Mouse (Mus musculus) intestine, postnatal 0 days (tissue): Measurements from ENCODE around the gene D10Jhu81e. TPM values are rescaled to one million over a fixed set of nuclear protein-coding genes. Genes with fewer than 3 reads are reported as not detected.

Source experiments
- ATAC-seq: fragments of 200-750 bp; cut with Nextera tagmentation; 2 replicates; pipeline ENCODE4 v1.8.0; 2017; ENCODE audit warnings: mild to moderate bottlenecking, moderate TSS enrichment, moderate library complexity
- H3K27ac ChIP-seq: fragments of 300-500 bp; sonication (generic); 2 replicates; pipeline ENCODE4 v1.5.1; 2014; ENCODE audit warnings: mild to moderate bottlenecking, low read depth, low read length, moderate library complexity
- H3K27me3 ChIP-seq: fragments of 300-500 bp; sonication (generic); replicated peaks from 2 replicates; pipeline ENCODE4 v1.6.1; 2014; ENCODE audit warnings: low read length, mixed read lengths; ENCODE audit not compliant: control insufficient read depth, insufficient read depth
- H3K36me3 ChIP-seq: fragments of 300-500 bp; sonication (generic); 2 replicates; pipeline ENCODE4 v1.6.1; 2014; ENCODE audit warnings: mild to moderate bottlenecking, moderate library complexity; ENCODE audit not compliant: control insufficient read depth, insufficient read depth
- H3K4me1 ChIP-seq: fragments of 300-500 bp; sonication (generic); replicated peaks from 2 replicates; pipeline ENCODE4 v1.6.1; 2014; ENCODE audit warnings: antibody characterized with exemption, low read length, mixed read lengths; ENCODE audit not compliant: control insufficient read depth, insufficient read depth
- H3K4me2 ChIP-seq: fragments of 300-500 bp; sonication (generic); replicated peaks from 2 replicates; pipeline ENCODE4 v1.6.1; 2014; ENCODE audit warnings: low read depth, mild to moderate bottlenecking, moderate library complexity
- H3K4me3 ChIP-seq: fragments of 300-500 bp; sonication (generic); 2 replicates; pipeline ENCODE4 v1.5.1; 2014; ENCODE audit warnings: low read depth, low read length
- H3K9ac ChIP-seq: fragments of 300-500 bp; sonication (generic); 2 replicates; pipeline ENCODE4 v1.6.1; 2014; ENCODE audit warnings: mild to moderate bottlenecking, low read depth, low read length
- H3K9me3 ChIP-seq: fragments of 300-500 bp; sonication (generic); 2 replicates; pipeline ENCODE4 v1.6.1; 2016; ENCODE audit warnings: mixed run types; ENCODE audit not compliant: control insufficient read depth
- CTCF ChIP-seq: sonication (generic); IDR thresholded peaks from 2 replicates; pipeline ENCODE4 v1.5.1; 2016; ENCODE audit warnings: low read depth, mild to moderate bottlenecking, control low read depth, antibody characterized with exemption, moderate library complexity
- WGBS: fragments of 180-500 bp; shearing (Covaris S2); extraction: QIAGEN DNeasy Blood & Tissue Kit; methylation state at CpG from one replicate; pipeline ENCODE4 v1.1.7; 2014; 5-methylcytosine and 5-hydroxymethylcytosine counted together
- polyA plus RNA-seq: library from polyadenylated mRNA; unstranded; fragments of >200 nt; fragmentation: Nextera tagmentation; extraction: Ambion mirVana; gene quantifications from 2 replicates; pipeline ENCODE4 v1.2.1, GENCODE M21; 2015

D10Jhu81e gene
- polyA plus RNA-seq, 1 experiment from 2014 or later: 21.9 TPM

GRCm38 (mm10) chr10:78139572-78140250, 29.9 kb downstream of the D10Jhu81e start:
- 74% methylated on average over 11 of the region's 11 CpGs for WGBS
- ATAC-seq: no peak
- no peaks in the 10 kb centered on the region for H3K27me3 ChIP-seq
- no peak overlapping the region for H3K4me3 ChIP-seq
- no peak overlapping the region for H3K4me2 ChIP-seq
- TF ChIP-seq CTCF: no peak
- H3K36me3 ChIP-seq: no peaks in the 10 kb centered on the region
- H3K4me1 ChIP-seq: peaks cover 20% of the 10 kb centered on the region; the same call in 1 of the 2 replicates
- H3K27ac ChIP-seq: peak overlapping the region; percentile 35; the same call in 1 of the 2 replicates
- no peak overlapping the region for H3K9ac ChIP-seq
- no peaks in the 10 kb centered on the region for H3K9me3 ChIP-seq

DNA sequence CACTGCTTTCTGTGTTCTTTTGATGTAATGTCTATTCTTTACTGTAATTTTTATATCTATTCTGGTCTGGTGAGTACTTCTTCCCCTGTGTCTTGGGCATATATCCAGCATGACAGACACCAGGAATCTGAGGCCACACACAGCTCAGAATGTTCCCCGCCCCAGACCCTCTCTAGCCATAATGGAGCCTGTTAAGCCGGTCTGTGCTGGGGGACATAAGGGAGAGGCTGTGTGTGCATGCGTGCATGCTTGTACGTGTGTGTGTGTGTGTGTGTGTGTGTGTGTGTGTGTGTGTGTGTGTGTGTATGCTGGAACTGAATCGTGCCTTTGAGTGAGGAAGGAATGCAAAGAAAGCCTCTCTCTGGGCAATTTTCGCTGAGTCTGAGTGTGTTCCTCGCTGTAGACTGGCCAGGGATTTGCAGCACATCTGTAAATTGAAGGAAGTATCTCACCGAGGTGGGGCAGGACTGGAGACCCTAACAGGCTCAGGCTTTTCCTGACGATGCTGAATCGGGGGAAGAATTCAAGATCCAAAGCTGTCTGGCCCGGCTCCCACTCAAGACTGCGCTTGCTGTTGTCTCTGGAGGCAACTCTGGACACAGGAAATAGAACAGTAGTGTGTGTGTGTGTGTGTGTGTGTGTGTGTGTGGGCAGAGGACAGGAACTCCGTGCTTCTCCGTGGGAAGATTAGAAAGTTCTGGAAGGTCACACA, 30.6 kb downstream of the D10Jhu81e start:
- Histone ChIP-seq H3K4me3 (no peak overlapping the region), H3K4me1 (peaks cover 14% of the 10 kb centered on the region; the same call in 1 of the 2 replicates), H3K4me2 (peak overlapping the region; percentile 27), H3K27ac (peak overlapping the region; percentile 35), H3K27me3 (no peaks in the 10 kb centered on the region), H3K36me3 (no peaks in the 10 kb centered on the region), H3K9ac (no peak overlapping the region), H3K9me3 (no peaks in the 10 kb centered on the region)
- no peak for TF ChIP-seq CTCF
- ATAC-seq: no peak
- WGBS: 32% methylated on average over 14 of the region's 14 CpGs

- Histone ChIP-seq H3K27me3 (no peaks in the 10 kb centered on the region), H3K4me3 (no peak overlapping the region), H3K4me1 (0 out of 2 replicates have a peak, but pooled peaks cover 13% of the 10 kb centered on the region), H3K9me3 (no peaks in the 10 kb centered on the region), H3K9ac (no peak overlapping the region), H3K36me3 (no peaks in the 10 kb centered on the region), H3K4me2 (no peak overlapping the region), H3K27ac (no peak overlapping the region)
- WGBS: 92% methylated on average over 3 of the region's 3 CpGs
- no peak for ATAC-seq
- TF ChIP-seq CTCF: no peak
These were observed 32.4 kb downstream of the D10Jhu81e start for GRCm38 (mm10) chr10:78137191-78137590.

GRCm38 (mm10) chr10:78135947-78136346, 33.6 kb downstream of the D10Jhu81e start:
- ATAC-seq: peak; percentile 20; the same call in 1 of the 2 replicates
- 0 out of 2 replicates have a peak, but pooled peaks cover 13% of the 10 kb centered on the region for H3K4me1 ChIP-seq
- H3K27me3 ChIP-seq: no peaks in the 10 kb centered on the region
- peak overlapping the region; percentile 79 for H3K27ac ChIP-seq
- no peak for TF ChIP-seq CTCF
- no peak overlapping the region for H3K4me2 ChIP-seq
- no peak overlapping the region for H3K9ac ChIP-seq
- H3K4me3 ChIP-seq: no peak overlapping the region
- 80% methylated on average over 5 of the region's 5 CpGs for WGBS
- no peaks in the 10 kb centered on the region for H3K9me3 ChIP-seq
- no peaks in the 10 kb centered on the region for H3K36me3 ChIP-seq

- 0 out of 2 replicates have a peak, but pooled peaks cover 13% of the 10 kb centered on the region for H3K4me1 ChIP-seq
- H3K27ac ChIP-seq: peak overlapping the region; percentile 79
- H3K36me3 ChIP-seq: no peaks in the 10 kb centered on the region
- no peak overlapping the region for H3K4me3 ChIP-seq
- no peak for TF ChIP-seq CTCF
- 0 out of 2 replicates have a peak overlapping the region, but pooled peaks have one; percentile 2 for H3K9ac ChIP-seq
- ATAC-seq: peak; percentile 90
- no peaks in the 10 kb centered on the region for H3K9me3 ChIP-seq
- H3K4me2 ChIP-seq: peak overlapping the region; percentile 24
- 5% methylated on average over 14 of the region's 14 CpGs for WGBS
- no peaks in the 10 kb centered on the region for H3K27me3 ChIP-seq
These were observed 34.4 kb downstream of the D10Jhu81e start for GRCm38 (mm10) chr10:78134975-78135798.
